Mouse (Mus musculus) heart, adult 8-10 months (tissue): ENCODE results near the gene Rnf32. TPM values are rescaled to one million over a fixed set of nuclear protein-coding genes. Genes with fewer than 3 reads are reported as not detected.
A peak's percentile ranks its signal among the peaks of the same experiment; 100 is the strongest.

Experiments used
- DNase-seq: peaks from one replicate; pipeline ENCODE4 v3.0.0; 2022; ENCODE audit warnings: low spot score
- total RNA-seq, 4 experiments: library from RNA; stranded (reverse); gene quantifications; 2 replicates each; pipeline ENCODE4 v1.2.4; 2022

Rnf32 gene
- 1 to 10 TPM in 1 of 4 experiments, under 1 TPM in 3; 0.17 to 1.2 (median 0.61) TPM for total RNA-seq

GRCm38 (mm10) chr5:29195570-29196263 is at the start of gene Rnf32:
Gene Rnf32, plus strand, starts transcription at chr5:29195992.
- peak; percentile 23 for DNase-seq

GRCm38 (mm10) chr5:29150146-29150545 is 45.6 kb upstream of the Rnf32 start:
- DNase-seq: no peak

DNA sequence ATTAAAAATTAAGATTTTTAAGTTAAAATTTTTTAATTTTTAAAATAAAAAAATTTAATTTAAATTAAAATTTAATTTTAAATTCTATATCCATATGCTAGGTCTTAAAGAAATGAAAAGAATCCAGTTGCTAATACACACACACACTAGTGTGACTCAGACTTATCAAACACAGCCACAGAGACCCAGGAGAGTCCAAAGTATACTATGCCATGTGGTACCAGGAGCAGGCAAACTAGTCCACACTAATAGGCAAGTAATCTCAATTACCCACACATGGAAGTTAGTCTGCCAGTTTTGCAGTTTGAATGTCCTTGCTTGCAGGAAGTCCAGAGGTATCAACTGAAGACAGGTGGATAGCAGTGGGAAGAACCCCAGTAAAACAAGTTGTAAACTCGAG is 35.9 kb upstream of the Rnf32 start:
- no peak for DNase-seq

DNA sequence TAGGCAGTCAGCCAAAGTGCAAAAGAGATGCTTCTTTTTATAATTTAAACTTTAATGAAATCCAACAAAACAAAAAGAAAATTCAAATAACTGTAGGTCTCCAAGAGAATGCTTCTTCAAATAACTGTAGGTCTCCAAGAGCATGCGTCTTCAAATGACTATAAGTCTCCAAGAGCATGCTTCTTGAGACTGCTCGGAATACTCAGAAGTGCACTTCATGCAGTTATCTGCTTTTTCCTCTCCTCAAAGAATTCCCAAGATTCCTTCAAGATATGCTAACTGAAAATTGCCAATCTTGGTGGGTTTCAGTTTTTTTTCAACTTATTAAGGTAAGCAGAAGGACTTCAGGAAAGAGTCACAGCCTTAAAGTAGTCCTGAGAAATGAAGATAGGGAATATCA is 28.8 kb upstream of the Rnf32 start:
- DNase-seq: no peak

- no peak for DNase-seq
Observed at GRCm38 (mm10) chr5:29170193-29170592, 25.6 kb upstream of the Rnf32 start.

DNA sequence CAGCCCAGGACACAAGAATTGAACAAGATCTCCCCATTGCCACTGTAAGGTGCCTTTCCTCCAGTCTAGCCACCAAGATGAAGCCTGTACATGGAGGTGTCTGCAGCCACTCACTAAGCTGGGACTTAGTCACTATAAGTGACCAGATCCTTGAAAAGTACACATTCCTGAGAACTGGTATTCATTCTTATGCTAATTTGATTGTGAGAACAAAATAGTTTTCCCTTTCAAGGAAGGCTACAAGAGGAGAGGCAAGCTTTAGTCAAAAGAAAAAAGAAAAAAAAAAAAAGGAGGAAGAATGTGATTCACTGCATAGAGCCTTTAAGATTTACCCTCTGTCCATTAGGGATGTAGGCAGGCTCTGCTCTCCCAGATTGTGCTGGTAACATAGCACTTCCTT is 24.6 kb upstream of the Rnf32 start:
- no peak for DNase-seq

DNA sequence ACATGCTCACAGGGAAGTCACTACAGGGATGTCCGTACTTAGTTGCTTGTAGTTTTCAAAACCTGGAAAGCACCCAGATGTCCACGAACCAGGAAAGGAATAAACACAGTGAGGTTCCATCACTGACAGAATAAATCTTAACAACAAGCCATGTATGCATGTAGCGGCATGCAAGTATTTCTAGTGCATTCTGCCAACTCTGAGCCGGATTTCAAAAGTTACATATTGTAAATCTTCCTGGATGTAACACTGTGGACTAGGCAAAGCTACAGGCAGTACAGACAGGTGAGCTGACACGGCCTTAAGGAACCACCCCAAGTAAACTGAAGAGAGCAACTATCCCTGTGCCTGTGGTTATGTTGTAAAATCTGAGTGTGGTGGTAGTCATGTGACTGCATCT is 9.0 kb upstream of the Rnf32 start:
- no peak for DNase-seq

- no peak for DNase-seq
Observed at GRCm38 (mm10) chr5:29195231-29195569, 592 bp upstream of the Rnf32 start.

DNA sequence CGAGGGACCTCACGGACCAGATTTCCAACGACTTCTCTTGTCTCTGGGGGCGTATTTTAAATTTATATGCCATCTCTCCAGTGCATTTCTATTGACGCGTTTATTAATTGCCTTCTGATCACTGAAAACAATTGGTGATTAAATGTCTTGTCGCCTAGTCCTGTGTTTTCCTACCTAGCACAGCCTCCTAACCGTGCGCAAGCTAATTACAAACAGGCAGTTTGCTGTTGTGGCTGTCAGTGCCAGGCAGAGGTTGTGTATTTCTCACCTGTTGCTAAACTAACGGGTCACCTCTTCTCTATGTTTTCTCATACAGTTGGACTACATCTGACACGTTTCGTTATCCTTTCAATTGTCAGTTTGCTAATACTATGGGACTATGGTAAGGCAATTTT is 469 bp downstream of the Rnf32 start:
- no peak for DNase-seq

DNA sequence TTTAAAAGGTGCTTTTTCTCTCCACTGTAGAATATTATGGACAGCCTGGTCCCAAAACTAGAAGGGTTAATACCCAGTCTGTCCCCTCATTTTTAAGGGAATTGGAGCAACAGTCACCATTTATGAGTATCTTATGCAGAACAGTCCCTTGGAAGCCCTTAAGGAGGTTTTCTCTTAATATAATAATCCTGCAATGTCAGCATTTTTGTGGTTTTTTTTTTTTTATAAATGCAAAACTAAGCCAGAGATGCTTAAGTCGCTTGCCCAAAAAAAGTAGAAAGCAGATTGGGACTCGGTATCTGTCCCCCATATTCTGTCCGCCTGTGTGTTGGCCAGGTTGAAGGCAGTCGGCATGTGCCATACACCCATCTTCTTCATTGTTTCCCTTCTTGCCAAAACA is 1.4 kb downstream of the Rnf32 start:
- DNase-seq: no peak

DNA sequence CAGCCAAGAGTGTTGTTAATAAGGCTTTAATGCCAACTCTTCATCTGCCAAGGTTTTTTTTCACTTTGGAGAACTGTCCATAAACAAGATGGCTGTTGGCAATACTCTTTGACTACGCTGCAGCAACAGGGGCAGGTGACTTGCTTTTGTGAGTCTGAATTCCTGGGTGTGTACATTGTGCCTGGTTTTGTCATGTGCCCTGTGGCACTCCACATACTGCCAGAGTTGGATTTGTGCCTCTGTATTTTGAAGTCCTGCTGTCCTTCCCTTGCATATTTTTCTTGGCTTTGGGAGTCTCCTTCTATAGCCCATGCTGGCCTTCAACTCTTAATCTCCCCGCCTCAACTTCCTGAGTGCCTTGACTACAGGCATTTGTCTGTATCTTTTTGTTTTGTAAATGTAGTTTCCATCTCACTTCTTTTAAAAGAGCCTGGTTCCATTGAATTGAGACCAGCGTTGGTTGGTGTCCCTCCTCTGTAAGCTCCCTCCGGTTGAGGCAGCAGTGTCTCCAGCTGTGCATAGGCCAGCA is 3.2 kb downstream of the Rnf32 start:
- DNase-seq: no peak

GRCm38 (mm10) chr5:29199868-29200267 is 4.1 kb downstream of the Rnf32 start:
- no peak for DNase-seq

- no peak for DNase-seq
Observed at GRCm38 (mm10) chr5:29205690-29206089, 9.9 kb downstream of the Rnf32 start.

DNA sequence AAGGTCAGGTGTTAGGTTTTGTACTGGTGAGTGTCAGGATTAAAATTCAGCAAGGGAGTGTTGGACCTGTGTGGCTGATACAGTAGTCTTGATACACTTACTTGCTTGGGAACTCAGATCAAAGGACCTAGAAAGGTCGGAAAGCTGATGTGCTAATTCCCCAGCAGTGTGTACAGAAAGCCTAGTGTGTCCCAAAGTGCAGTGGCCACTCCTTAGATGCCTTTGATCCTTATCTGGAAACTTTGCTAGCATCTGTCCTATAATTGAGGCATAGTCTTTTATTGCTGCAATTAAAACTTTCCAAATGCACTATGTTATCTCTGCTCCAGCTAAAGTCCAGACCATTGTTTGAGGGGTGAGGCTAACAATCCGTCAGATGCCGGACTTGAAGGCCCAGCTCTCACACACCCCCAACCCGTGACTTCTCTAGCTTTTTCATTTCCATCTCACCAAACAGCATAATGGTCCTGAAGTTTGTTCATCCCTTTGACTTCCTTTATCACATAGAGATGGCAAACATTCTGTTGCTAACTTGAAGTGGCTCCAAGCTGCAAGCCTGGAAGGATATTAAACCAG is 16.3 kb downstream of the Rnf32 start:
- DNase-seq: no peak

DNA sequence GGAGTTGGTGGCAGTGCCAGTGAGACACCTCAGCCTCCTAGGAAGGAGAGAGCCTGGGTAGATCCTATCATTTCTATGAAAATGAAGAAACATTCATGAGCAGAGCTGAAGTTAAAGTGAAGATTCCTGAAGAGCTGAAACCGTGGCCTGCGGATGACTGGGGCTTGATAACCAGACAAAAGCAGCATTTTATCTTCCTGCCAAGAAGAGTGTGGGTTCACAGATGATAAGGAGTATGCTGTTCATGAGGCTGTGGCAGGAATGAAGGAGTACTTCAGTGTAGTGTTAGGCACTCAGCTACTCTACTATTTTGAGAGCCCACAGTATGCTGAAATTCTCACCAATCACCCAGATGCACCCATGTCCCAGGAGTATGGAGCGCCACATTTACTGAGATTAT is 22.2 kb downstream of the Rnf32 start:
- no peak for DNase-seq

- no peak for DNase-seq
Observed at GRCm38 (mm10) chr5:29224089-29224488, 28.3 kb downstream of the Rnf32 start.

DNA sequence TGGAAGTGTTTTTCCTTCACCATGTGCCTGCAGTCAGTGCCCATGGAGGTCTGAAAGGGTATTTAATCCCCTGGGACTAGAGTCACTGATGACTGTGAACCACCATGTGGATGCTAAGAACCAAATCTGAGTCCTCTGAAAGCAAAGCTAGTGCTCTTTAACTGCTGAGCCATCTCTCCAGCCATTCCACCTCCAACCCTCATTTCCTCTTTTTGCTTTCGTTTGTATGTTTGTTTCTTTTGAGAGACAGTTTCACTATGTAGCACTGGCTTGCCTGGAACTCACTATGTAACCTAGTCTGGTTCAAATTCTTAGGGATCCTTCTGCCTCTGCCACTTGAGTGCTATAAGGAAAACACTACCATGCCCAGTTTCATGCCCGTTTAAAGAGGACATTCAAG is 34.7 kb downstream of the Rnf32 start:
- DNase-seq: no peak

DNA sequence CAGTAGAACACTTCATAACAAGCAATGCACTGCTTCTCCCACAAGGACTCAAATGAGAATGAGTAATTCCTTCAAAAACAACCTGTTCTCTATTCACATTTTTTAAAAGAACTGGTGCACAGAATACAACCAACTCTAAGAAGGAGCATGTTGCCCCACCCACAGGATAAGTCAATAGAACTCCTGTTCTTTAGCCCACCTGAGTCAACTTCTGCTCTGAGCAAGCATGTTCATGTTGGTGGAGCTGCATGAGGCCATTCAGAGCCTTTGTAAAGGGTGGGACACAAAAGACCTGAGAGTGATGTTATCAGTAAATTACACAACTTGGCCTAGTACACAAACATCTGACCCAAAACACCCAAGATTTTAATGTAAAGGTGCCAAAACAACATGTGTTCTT is 42.6 kb downstream of the Rnf32 start:
- no peak for DNase-seq

DNA sequence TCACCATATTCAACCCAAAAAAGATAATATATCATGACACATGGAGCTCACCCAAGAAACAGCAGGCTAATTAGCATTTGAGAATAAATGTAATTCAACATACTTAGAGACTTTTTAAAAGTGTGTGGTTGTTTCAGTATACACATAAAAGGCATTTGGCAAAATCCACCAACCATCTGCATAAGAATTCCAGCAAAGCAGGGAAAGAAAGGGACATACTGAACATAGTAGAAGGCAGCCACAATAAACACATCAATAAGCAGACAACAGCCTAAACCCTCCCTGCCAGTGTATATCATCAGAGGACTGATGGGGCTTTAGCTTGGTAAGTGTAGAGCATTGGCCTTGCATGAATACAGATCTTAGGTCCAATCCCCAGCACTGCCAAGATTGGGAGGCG is 49.0 kb downstream of the Rnf32 start:
- DNase-seq: no peak

GRCm38 (mm10) chr5:29250795-29251495 is 55.2 kb downstream of the Rnf32 start:
- DNase-seq: no peak

DNA sequence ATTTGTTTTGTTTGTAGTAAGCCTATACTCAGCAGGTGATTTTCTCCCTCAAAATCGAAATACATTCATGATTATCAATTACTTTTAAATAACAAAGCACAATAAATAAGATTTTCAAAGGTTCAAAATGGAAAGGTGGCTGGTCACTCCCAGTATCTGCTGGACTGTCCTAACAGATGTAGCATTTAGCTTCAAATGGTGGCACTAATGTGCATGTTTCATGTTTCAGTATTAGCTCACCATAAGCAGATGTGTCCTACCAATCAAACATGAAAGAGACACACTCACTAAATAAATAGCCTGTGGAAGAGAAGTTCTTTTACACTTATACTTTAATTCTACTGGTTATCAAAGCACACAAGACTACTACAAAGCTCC is 55.7 kb downstream of the Rnf32 start:
- no peak for DNase-seq

DNA sequence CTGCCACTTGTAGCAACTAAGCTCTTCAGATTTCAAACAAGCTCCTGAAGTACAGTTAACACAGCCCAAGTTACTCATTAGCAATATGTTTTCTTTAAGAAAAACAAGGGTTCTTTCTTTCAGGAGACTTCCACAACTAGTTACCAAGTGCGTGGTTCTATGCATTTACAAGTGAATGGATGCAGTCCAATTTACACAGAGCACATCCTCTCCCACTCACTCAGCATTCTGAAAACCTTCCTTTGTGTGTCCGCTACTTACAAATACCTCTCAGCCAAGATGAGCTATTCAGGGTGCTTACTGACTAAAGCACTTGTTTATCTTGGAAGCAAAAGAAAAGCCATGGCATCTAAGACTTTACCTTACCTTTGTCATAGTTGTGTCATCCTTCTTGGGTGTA is 58.1 kb downstream of the Rnf32 start:
- no peak for DNase-seq

- DNase-seq: no peak
Observed at GRCm38 (mm10) chr5:29270879-29271278, 75.1 kb downstream of the Rnf32 start.
